Mouse (Mus musculus): ENCODE data around the gene Arhgef12.

DNA sequence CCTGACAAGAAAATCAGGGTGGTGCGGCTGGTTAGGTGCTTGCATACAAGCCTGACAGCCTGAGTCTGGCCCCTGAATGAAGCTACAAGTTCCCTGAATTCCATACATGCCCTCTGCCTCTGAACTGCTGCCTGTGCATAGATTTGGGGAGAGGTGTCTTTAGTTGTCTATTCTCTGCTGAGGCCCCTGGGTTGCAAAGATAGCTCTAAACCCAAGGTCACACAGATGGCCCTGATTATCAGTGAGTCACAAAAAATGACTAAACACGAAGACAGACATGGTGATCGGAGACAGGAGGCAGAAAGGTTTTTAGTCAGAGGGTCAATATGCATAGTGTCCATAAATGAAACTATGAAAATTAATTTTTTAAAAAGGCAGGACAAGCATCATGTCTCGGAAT is 113.4 kb downstream of the Arhgef12 start:
- no peak for TF ChIP-seq CTCF (IDR thresholded peaks at IDR 0.05; ENCODE audit: control insufficient read depth, insufficient read depth, insufficient replicate concordance, low read depth, low read length)
- TF ChIP-seq POLR2A (IDR thresholded peaks at IDR 0.05; ENCODE audit: control insufficient read depth, low read depth, low read length) = no peak
